Mouse (Mus musculus) heart, postnatal 0 days (tissue): ENCODE data around the gene B3glct.

Experiments used
- CTCF ChIP-seq: IDR thresholded peaks from 2 replicates; pipeline ENCODE4 v1.5.1; 2016; ENCODE audit warnings: antibody characterized with exemption, control low read depth, low read depth
- EP300 ChIP-seq: IDR thresholded peaks from 2 replicates; pipeline ENCODE4 v1.6.1; 2016; ENCODE audit warnings: antibody characterized with exemption, low read depth

- no peak for TF ChIP-seq CTCF
- TF ChIP-seq EP300 = no peak
These were observed 112.1 kb downstream of the B3glct start for GRCm38 (mm10) chr5:149790087-149790486.
